ENCODE assay signal across 14 mouse cellular contexts in genomic region chr12:75555032-75555431, GRCm38 (mm10).
"Had no signal": no experiment of that assay in that cellular context is flagged by ENCODE, and none has a peak within 500 bp of the region (broad histone marks: within the 10 kb centered on the region; RNA-seq: fewer than 3 reads in every experiment).

No protein-coding gene starts in this region.

- H3K27ac ChIP-seq: left cerebral cortex, adult 2 months; limb, embryonic 10.5 days; liver, embryonic 15.5 days; macrophage; midbrain, embryonic 12.5 days had no signal

- H3K9me3 ChIP-seq: limb, embryonic 10.5 days; liver, embryonic 15.5 days; megakaryocyte, embryonic 14.5 days; midbrain, embryonic 12.5 days had no signal

- DNase-seq: kidney, postnatal 14 days; lung, embryonic 14.5 days; lung, postnatal 14 days; right cerebral cortex, postnatal 4 days; spleen, adult 18-20 months; thymus, adult 2 months; thymus, postnatal 25 days had no signal

- H3K9ac ChIP-seq: liver, embryonic 15.5 days; lung, embryonic 14.5 days; midbrain, embryonic 12.5 days had no signal

- H3K4me2 ChIP-seq: liver, embryonic 11.5 days; liver, embryonic 15.5 days; lung, embryonic 14.5 days; midbrain, embryonic 12.5 days had no signal

- H3K27me3 ChIP-seq: liver, embryonic 15.5 days; megakaryocyte, embryonic 14.5 days; midbrain, embryonic 12.5 days had no signal

- H3K4me3 ChIP-seq: left cerebral cortex, adult 2 months; limb, embryonic 10.5 days; liver, embryonic 15.5 days; megakaryocyte, embryonic 14.5 days; midbrain, embryonic 12.5 days had no signal

- H3K36me3 ChIP-seq: midbrain, embryonic 12.5 days had no signal
